Mouse (Mus musculus) T-helper 2 cell (primary cell): ENCODE measurements around the gene Trpm8.

Source experiments
- in situ Hi-C: fragments of 300-600 bp; cut with MboI, MseI; formaldehyde crosslinking; loops from one replicate; pipeline ENCODE4 v1.15.1; 2025; ENCODE audit warnings: high pct_unique_total_duplicates

The Trpm8 gene

GRCm38 (mm10) chr1:88299529-88299945, 22.1 kb downstream of the Trpm8 start:
- in situ Hi-C loops, result no loop called here

GRCm38 (mm10) chr1:88300301-88301050, 23.0 kb downstream of the Trpm8 start:
- in situ Hi-C loops, result no loop called here

GRCm38 (mm10) chr1:88301121-88302014, 23.9 kb downstream of the Trpm8 start:
- in situ Hi-C loops, result no loop called here

GRCm38 (mm10) chr1:88302057-88302740, 24.7 kb downstream of the Trpm8 start:
- in situ Hi-C loops, result no loop called here

GRCm38 (mm10) chr1:88303762-88304161, 26.3 kb downstream of the Trpm8 start:
- in situ Hi-C loops, result no loop called here

GRCm38 (mm10) chr1:88304261-88304985, 27.0 kb downstream of the Trpm8 start:
- in situ Hi-C loops, result no loop called here

- in situ Hi-C loops, result no loop called here
These were observed 27.7 kb downstream of the Trpm8 start for GRCm38 (mm10) chr1:88305018-88305795.

GRCm38 (mm10) chr1:88306543-88306942, 29.1 kb downstream of the Trpm8 start:
- in situ Hi-C loops, result no loop called here

GRCm38 (mm10) chr1:88307180-88307579, 29.7 kb downstream of the Trpm8 start:
- in situ Hi-C loops, result no loop called here

GRCm38 (mm10) chr1:88309020-88309419, 31.6 kb downstream of the Trpm8 start:
- in situ Hi-C loops, result no loop called here

- in situ Hi-C loops, result no loop called here
These were observed 32.4 kb downstream of the Trpm8 start for GRCm38 (mm10) chr1:88309905-88310304.

- in situ Hi-C loops, result no loop called here
These were observed 32.9 kb downstream of the Trpm8 start for GRCm38 (mm10) chr1:88310349-88310748.

- in situ Hi-C loops, result no loop called here
These were observed 39.8 kb downstream of the Trpm8 start for GRCm38 (mm10) chr1:88317279-88317678.

GRCm38 (mm10) chr1:88318531-88319060, 41.1 kb downstream of the Trpm8 start:
- in situ Hi-C loops, result no loop called here

- in situ Hi-C loops, result no loop called here
These were observed 43.4 kb downstream of the Trpm8 start for GRCm38 (mm10) chr1:88320821-88321395.

GRCm38 (mm10) chr1:88322146-88322545, 44.7 kb downstream of the Trpm8 start:
- in situ Hi-C loops, result no loop called here

GRCm38 (mm10) chr1:88323101-88323500, 45.6 kb downstream of the Trpm8 start:
- in situ Hi-C loops, result no loop called here

GRCm38 (mm10) chr1:88339481-88339880, 62.0 kb downstream of the Trpm8 start:
- in situ Hi-C loops, result loop anchor here (25.0 kb wide), 1 partner anchor 527 kb away; the partner anchor contains the start of gene Sag

- in situ Hi-C loops, result loop anchor here (10.0 to 25.0 kb wide), 2 partner anchors 530 to 1778 kb away; partner anchors contain the start of gene Sag
These were observed 65.2 kb downstream of the Trpm8 start for GRCm38 (mm10) chr1:88342615-88343014.

- in situ Hi-C loops, result loop anchor here (10.0 to 25.0 kb wide), 2 partner anchors 533 to 1781 kb away; partner anchors contain the start of gene Sag
These were observed 68.1 kb downstream of the Trpm8 start for GRCm38 (mm10) chr1:88345580-88345979.
